Mouse (Mus musculus) heart, embryonic 11.5 days (tissue): ENCODE measurements around the gene Atg14. TPM values are rescaled to one million over a fixed set of nuclear protein-coding genes. Genes with fewer than 3 reads are reported as not detected.
"Not testable (repeated sequence)": the region's sequence is repeated elsewhere in the genome, so short reads cannot be mapped to it uniquely, and the experiment has no call there.

Experiments
- ATAC-seq: fragments of 200-750 bp; cut with Nextera tagmentation; replicated peaks from 2 replicates; pipeline ENCODE4 v1.8.0; 2017; ENCODE audit warnings: moderate library complexity; ENCODE audit not compliant: insufficient number of reproducible peaks, low FRiP score, low TSS enrichment
- H3K27ac ChIP-seq: fragments of 300-500 bp; sonication (generic); 2 replicates; pipeline ENCODE4 v1.5.1; 2014; ENCODE audit warnings: mild to moderate bottlenecking, low read depth, low read length
- H3K27me3 ChIP-seq: fragments of 300-500 bp; sonication (generic); 2 replicates; pipeline ENCODE4 v1.6.1; 2014; ENCODE audit warnings: mild to moderate bottlenecking, low read length, mixed read lengths; ENCODE audit not compliant: control insufficient read depth, insufficient read depth
- H3K36me3 ChIP-seq: fragments of 300-500 bp; sonication (generic); 2 replicates; pipeline ENCODE4 v1.6.1; 2014; ENCODE audit warnings: mild to moderate bottlenecking, low read length, moderate library complexity, mixed read lengths; ENCODE audit not compliant: control insufficient read depth, insufficient read depth
- H3K4me1 ChIP-seq: fragments of 300-500 bp; sonication (generic); 2 replicates; pipeline ENCODE4 v1.6.1; 2014; ENCODE audit warnings: low read length; ENCODE audit not compliant: control insufficient read depth, insufficient read depth
- H3K4me2 ChIP-seq: fragments of 300-500 bp; sonication (generic); 2 replicates; pipeline ENCODE4 v1.6.1; 2014; ENCODE audit warnings: mild to moderate bottlenecking, moderate library complexity
- H3K4me3 ChIP-seq: fragments of 300-500 bp; sonication (generic); 2 replicates; pipeline ENCODE4 v1.5.1; 2014; ENCODE audit warnings: low read depth, low read length
- H3K9ac ChIP-seq: fragments of 300-500 bp; sonication (generic); 2 replicates; pipeline ENCODE4 v1.6.1; 2014; ENCODE audit warnings: mild to moderate bottlenecking, low read depth, low read length, moderate library complexity
- H3K9me3 ChIP-seq: fragments of 300-500 bp; sonication (generic); replicated peaks from 2 replicates; pipeline ENCODE4 v1.6.1; 2016; ENCODE audit warnings: low read length; ENCODE audit not compliant: control insufficient read depth
- WGBS: fragments of 180-500 bp; shearing (Covaris S2); extraction: QIAGEN DNeasy Blood & Tissue Kit; methylation state at CpG from one replicate; pipeline ENCODE4 v1.1.7; 2014; ENCODE audit not compliant: insufficient replicate concordance; 5-methylcytosine and 5-hydroxymethylcytosine counted together
- polyA plus RNA-seq: library from polyadenylated mRNA; unstranded; fragments of >200 nt; fragmentation: Nextera tagmentation; extraction: Ambion mirVana; gene quantifications from 2 replicates; pipeline ENCODE4 v1.2.1, GENCODE M21; 2014

Atg14 gene
- polyA plus RNA-seq: 9.6 and 10.1 TPM in 2 replicates

DNA sequence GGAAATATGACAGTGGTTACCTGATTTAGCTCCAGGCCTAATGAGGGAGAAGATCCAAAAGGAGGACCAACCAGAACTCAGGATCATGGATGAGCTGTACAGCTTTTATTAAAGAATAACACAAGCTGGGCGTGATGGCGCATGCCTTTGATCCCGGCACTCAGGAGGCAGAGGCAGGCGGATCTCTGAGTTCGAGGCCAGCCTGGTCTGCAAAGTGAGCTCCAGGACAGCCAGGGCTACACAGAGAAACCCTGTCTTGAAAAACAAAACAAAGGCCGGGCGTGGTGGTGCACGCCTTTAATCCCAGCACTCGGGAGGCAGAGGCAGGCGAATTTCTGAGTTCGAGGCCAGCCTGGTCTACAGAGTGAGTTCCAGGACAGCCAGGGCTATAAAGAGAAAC, at the start of gene Atg14:
TSS of gene Atg14 (minus strand) at position 101 of the 400 bp plus-strand sequence.
- not testable (repeated sequence) for H3K27me3 ChIP-seq, H3K9ac ChIP-seq, H3K36me3 ChIP-seq, H3K4me3 ChIP-seq, H3K4me2 ChIP-seq, ATAC-seq, H3K4me1 ChIP-seq, H3K27ac ChIP-seq, H3K9me3 ChIP-seq
- 92% methylated on average over 11 of the region's 11 CpGs for WGBS

GRCm38 (mm10) chr14:47618891-47619290, 48.4 kb upstream of the Atg14 start:
- Histone ChIP-seq H3K27me3 (no peaks in the 10 kb centered on the region), H3K9ac (no peak overlapping the region), H3K4me1 (no peaks in the 10 kb centered on the region), H3K9me3 (no peaks in the 10 kb centered on the region), H3K4me2 (no peak overlapping the region), H3K27ac (no peak overlapping the region), H3K4me3 (no peak overlapping the region), H3K36me3 (no peaks in the 10 kb centered on the region)
- WGBS: 80% methylated on average over 5 of the region's 5 CpGs
- ATAC-seq: no peak

GRCm38 (mm10) chr14:47613254-47613653, 42.8 kb upstream of the Atg14 start:
- no peak for ATAC-seq

DNA sequence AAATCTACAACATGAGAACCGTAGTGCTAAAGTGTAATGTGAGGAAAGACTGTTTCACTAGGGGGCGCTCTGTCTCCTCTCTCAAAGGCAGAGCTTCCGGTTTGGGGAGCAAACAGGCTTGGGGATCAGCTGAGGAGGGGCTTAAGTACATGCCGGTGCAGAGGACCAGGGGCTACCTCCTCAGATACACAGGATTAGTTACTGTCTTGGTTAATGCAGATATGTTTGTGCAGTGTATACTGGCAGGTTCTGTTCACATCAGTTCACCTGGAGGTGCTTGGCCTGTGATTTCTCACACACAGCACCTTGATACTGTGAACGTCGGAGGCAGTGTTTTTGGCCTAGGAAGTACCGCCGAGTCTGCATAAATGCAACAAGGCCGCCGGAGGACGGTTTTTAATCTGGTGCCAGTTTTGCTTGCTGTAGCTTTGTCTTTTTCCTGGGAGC, 27.5 kb upstream of the Atg14 start:
- no peaks in the 10 kb centered on the region for H3K9me3 ChIP-seq
- no peak overlapping the region for H3K4me3 ChIP-seq
- 31% methylated on average over 11 of the region's 11 CpGs for WGBS
- H3K4me1 ChIP-seq: no peaks in the 10 kb centered on the region
- H3K27ac ChIP-seq: no peak overlapping the region
- peak overlapping the region; percentile 51 for H3K4me2 ChIP-seq
- no peak overlapping the region for H3K9ac ChIP-seq
- H3K27me3 ChIP-seq: no peaks in the 10 kb centered on the region
- H3K36me3 ChIP-seq: no peaks in the 10 kb centered on the region
- no peak for ATAC-seq

More at GRCm38 (mm10) chr14:47613254-47613653, 42.8 kb upstream of the Atg14 start:
- H3K27me3 ChIP-seq: no peaks in the 10 kb centered on the region
- H3K27ac ChIP-seq: no peak overlapping the region
- no peak overlapping the region for H3K9ac ChIP-seq
- H3K4me1 ChIP-seq: no peaks in the 10 kb centered on the region
- H3K9me3 ChIP-seq: no peaks in the 10 kb centered on the region
- H3K4me3 ChIP-seq: no peak overlapping the region
- 76% methylated on average over 7 of the region's 7 CpGs for WGBS
- no peak overlapping the region for H3K4me2 ChIP-seq
- no peaks in the 10 kb centered on the region for H3K36me3 ChIP-seq

DNA sequence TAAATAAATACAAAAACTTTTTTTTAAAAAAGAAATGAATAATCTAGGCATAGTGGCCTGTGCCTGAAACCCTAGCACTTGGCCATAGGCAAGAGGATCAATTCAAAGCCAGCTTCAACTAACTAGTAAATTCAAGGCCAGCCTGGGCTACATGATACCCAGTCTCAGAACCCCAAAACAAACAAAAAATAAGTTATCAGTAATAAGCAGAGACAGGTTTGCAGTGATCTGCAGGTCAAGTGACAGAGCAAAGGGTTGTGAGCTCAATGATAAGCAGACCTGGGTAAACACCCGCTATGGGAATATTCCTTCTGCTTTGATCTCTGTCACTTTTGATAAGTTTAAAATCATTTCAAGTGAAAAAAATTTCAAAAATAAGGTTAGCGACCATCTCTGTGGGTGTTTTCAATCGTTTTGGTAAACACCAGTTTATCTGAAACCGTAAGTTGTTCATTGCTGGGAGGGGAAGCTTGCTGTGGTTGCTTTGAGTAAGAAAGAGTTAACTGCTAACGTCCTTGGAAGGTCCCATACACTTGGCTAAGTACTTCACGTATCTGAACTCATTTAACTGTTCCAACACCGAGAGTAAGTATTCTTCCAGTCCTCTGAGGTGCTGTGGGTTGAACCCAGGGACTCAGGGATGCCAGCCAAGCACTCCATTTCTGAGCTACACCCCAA, 24.1 kb upstream of the Atg14 start:
- Histone ChIP-seq H3K4me2 (no peak overlapping the region), H3K27ac (no peak overlapping the region), H3K36me3 (no peaks in the 10 kb centered on the region), H3K27me3 (no peaks in the 10 kb centered on the region), H3K4me3 (no peak overlapping the region), H3K4me1 (no peaks in the 10 kb centered on the region), H3K9ac (no peak overlapping the region), H3K9me3 (no peaks in the 10 kb centered on the region)
- ATAC-seq: no peak
- 35% methylated on average over 7 of the region's 7 CpGs for WGBS

DNA sequence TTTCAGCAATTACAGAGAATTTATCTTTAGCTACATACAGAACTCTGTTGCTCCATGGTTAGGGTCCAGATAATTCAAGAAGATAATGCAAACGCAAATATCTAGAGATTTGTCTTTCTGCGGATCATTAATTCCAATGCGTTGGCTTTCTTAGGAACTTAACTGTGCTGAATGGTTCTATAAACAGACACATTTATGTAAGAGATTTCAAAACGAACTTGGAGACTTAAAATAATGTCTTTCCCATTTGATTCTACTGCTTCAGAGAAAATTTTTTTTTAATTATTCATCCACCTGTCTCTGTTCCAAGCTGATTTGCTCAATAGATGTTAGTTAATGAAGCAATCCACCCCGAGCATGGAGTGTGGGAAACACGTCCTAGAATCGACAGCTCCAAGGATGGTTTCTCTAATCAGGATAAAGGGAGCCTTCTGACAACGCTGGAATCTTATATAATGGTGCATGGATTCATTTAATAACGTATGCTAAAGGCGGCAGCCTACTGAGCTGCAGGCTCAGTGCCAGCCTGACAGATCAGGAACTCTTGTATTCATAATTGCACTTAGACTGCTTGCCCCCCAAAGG, 20.0 kb upstream of the Atg14 start:
- H3K4me3 ChIP-seq: no peak overlapping the region
- no peak overlapping the region for H3K4me2 ChIP-seq
- no peaks in the 10 kb centered on the region for H3K4me1 ChIP-seq
- ATAC-seq: no peak
- 76% methylated on average over 10 of the region's 10 CpGs for WGBS
- H3K9ac ChIP-seq: no peak overlapping the region
- no peaks in the 10 kb centered on the region for H3K9me3 ChIP-seq
- H3K27me3 ChIP-seq: no peaks in the 10 kb centered on the region
- no peak overlapping the region for H3K27ac ChIP-seq
- no peaks in the 10 kb centered on the region for H3K36me3 ChIP-seq

GRCm38 (mm10) chr14:47589444-47589843, 19.0 kb upstream of the Atg14 start:
- Histone ChIP-seq H3K27me3 (no peaks in the 10 kb centered on the region), H3K36me3 (no peaks in the 10 kb centered on the region), H3K9ac (no peak overlapping the region), H3K9me3 (no peaks in the 10 kb centered on the region), H3K4me3 (no peak overlapping the region), H3K4me1 (no peaks in the 10 kb centered on the region), H3K4me2 (no peak overlapping the region), H3K27ac (no peak overlapping the region)
- no peak for ATAC-seq
- WGBS: 79% methylated on average over 1 of the region's 1 CpGs

DNA sequence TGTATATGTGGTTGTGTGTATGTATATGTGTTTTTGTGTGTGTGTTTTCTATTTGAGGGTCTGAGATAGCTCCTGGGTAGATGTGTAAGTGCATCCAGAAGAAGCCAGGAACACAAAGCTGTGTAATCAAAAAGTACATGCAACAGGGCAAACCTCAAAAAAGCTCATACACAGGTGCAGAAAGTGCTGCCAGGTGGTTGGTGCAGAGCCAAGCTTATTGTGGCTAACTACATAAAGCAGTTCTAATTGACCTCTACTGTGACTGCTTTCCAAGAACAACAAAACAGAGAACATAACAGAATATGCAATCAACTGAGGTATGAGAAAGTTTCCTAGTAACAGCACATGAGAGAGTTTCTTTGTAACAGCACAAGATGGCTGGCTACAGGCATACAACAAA, 13.9 kb upstream of the Atg14 start:
- H3K27ac ChIP-seq: no peak overlapping the region
- H3K9me3 ChIP-seq: no peaks in the 10 kb centered on the region
- H3K4me1 ChIP-seq: no peaks in the 10 kb centered on the region
- no peaks in the 10 kb centered on the region for H3K36me3 ChIP-seq
- no peak for ATAC-seq
- no peak overlapping the region for H3K9ac ChIP-seq
- no peak overlapping the region for H3K4me2 ChIP-seq
- H3K27me3 ChIP-seq: no peaks in the 10 kb centered on the region
- H3K4me3 ChIP-seq: no peak overlapping the region

- Histone ChIP-seq H3K9me3 (no peaks in the 10 kb centered on the region), H3K4me1 (no peaks in the 10 kb centered on the region), H3K4me2 (no peak overlapping the region), H3K9ac (no peak overlapping the region), H3K27ac (no peak overlapping the region), H3K27me3 (no peaks in the 10 kb centered on the region), H3K36me3 (no peaks in the 10 kb centered on the region), H3K4me3 (no peak overlapping the region)
- no peak for ATAC-seq
- WGBS: 50% methylated on average over 2 of the region's 2 CpGs
Observed at GRCm38 (mm10) chr14:47581681-47582080, 11.2 kb upstream of the Atg14 start.
